Mouse (Mus musculus): ENCODE measurements around the gene Aqp7.
"Not testable (repeated sequence)": the region's sequence is repeated elsewhere in the genome, so short reads cannot be mapped to it uniquely, and the experiment has no call there.

Aqp7 gene

DNA sequence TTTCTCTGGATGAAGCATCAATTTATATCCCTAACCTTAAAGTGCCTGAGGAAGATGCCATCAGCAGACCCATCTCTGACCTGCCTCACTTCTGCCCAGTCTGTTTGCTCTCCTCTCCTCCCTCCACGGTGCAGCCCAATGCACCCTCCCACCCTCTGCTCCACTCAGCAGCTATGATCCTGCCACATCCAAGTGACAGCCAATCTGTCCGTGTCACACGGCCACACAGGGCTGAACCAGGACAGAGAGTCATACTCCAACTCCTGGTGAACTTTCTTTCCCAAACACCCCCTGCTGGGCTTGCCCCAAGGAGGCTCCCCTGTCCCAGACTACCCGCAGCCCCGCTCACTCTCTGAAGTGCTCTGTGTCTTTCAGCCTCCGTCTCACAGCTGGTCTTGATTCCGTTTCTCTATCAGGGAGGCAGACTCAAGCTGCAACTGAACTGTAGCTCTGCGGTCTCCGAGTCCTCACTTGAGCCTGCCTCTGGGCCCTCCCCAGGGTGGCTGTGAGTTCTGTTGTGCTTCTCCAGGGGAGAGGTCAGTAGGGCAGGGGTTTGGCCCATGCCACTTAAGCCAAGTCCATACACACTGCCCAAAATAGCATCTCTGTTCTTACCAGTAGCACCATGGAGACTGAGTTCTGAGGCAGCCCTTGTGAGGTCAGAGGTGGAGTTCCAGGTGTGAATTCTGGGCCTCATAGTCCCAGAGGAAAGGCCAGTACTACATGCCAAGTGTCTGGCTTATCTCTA lies at the start of gene Aqp7:
TSS of gene Aqp7 (minus strand) at position 616 of the 748 bp plus-strand sequence.
- DNase-seq (ENCODE audit: low spot score): no peak

GRCm38 (mm10) chr4:41097381-41097780 lies 49.4 kb upstream of the Aqp7 start:
- no peak for DNase-seq (ENCODE audit: low spot score)

GRCm38 (mm10) chr4:41096794-41097193 lies 48.9 kb upstream of the Aqp7 start:
- no peak for DNase-seq (ENCODE audit: low spot score)

DNA sequence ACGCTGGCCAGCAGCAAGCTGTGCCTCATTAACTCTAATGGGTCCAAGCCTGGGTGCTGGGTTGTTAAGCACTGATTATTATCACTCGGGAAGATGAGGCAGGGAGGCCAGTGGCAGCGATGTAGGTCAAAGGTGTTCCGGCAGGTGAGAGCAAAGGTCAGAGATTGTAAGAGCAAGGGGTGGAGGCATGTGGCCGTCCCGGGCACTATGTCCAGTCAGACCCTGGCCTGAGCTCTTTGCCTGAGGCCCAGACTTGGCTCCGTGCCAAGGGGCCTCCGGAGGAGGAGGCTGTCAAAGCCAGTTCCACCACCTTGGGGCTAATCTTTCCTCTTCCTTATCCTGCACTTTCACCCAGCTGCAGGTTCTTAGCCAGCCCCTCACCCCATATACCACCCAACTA lies 48.2 kb upstream of the Aqp7 start:
- DNase-seq (ENCODE audit: low spot score): peak; percentile 63

GRCm38 (mm10) chr4:41094361-41094760 lies 46.4 kb upstream of the Aqp7 start:
- DNase-seq (ENCODE audit: low spot score): peak; percentile 69

DNA sequence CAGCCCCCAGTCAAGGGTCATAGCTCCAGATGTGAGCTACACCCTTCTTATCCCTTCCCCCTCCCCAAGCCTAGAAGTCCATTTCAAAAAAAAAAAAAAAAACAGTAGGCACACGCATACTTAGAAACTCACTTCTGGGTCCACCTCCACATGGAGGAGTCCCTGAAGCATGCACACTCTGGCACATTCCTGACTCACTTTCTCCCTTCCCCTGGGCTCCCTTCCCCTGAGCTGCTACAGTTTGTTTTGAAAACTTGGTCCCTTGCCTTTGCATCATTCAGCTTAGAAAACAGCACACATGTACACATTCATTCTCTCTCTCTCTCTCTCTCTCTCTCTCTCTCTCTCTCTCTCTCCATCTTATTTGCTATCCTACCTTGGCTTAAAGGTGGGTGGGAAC lies 45.0 kb upstream of the Aqp7 start:
- no peak for DNase-seq (ENCODE audit: low spot score)

- DNase-seq (ENCODE audit: low spot score): no peak
These were observed 43.5 kb upstream of the Aqp7 start for GRCm38 (mm10) chr4:41091391-41091790.

- DNase-seq (ENCODE audit: low spot score): no peak
These were observed 41.8 kb upstream of the Aqp7 start for GRCm38 (mm10) chr4:41089705-41090104.

DNA sequence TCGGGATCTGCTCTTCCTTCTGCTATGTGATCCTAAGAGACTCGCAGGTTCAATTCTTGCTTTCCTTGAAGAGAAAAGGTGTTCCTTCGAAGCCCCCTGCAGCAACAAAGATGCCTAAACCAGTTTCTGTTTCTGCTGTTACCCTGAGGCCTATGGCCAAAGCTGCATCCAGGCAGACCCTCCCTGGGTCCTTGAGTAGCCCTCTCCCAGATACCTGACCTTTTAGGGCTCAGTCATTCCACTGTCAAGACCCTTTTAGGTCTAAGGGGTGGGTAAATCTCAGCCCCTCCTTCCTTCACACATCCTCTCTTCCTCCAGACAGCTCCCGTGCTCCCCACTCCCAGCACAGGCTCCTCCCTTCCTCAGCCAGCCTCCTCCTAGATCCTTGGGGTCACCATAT lies 41.2 kb upstream of the Aqp7 start:
- no peak for DNase-seq (ENCODE audit: low spot score)

- DNase-seq (ENCODE audit: low spot score): no peak
These were observed 39.7 kb upstream of the Aqp7 start for GRCm38 (mm10) chr4:41087459-41088298.

- DNase-seq (ENCODE audit: low spot score): no peak
These were observed 39.0 kb upstream of the Aqp7 start for GRCm38 (mm10) chr4:41086947-41087346.

GRCm38 (mm10) chr4:41084819-41085218 lies 36.9 kb upstream of the Aqp7 start:
- no peak for DNase-seq (ENCODE audit: low spot score)

GRCm38 (mm10) chr4:41082803-41083202 lies 34.9 kb upstream of the Aqp7 start:
- DNase-seq (ENCODE audit: low spot score): not testable (repeated sequence)

- no peak for DNase-seq (ENCODE audit: low spot score)
These were observed 33.8 kb upstream of the Aqp7 start for GRCm38 (mm10) chr4:41081733-41082132.

- no peak for DNase-seq (ENCODE audit: low spot score)
These were observed 30.8 kb upstream of the Aqp7 start for GRCm38 (mm10) chr4:41078726-41079125.

DNA sequence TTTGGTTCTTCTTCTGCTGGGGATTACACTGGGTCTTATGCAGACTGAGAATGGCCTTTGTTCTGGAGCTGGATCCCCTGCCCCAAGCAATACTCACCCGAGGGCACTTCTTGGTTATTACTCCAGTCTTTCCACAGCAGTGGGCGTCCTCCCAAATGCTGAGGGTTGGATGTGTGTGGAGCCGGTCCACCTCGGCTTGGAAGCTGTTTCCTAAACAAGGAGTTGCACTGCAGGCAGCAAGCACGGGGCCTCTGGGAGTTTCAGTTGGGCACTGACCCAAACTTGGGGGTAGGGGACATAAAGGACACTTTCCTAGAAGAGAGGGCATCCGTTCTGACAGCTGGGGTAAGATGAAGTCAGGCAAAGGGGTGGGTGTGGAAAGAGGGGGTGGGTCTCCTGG lies 26.5 kb upstream of the Aqp7 start:
- no peak for DNase-seq (ENCODE audit: low spot score)

DNA sequence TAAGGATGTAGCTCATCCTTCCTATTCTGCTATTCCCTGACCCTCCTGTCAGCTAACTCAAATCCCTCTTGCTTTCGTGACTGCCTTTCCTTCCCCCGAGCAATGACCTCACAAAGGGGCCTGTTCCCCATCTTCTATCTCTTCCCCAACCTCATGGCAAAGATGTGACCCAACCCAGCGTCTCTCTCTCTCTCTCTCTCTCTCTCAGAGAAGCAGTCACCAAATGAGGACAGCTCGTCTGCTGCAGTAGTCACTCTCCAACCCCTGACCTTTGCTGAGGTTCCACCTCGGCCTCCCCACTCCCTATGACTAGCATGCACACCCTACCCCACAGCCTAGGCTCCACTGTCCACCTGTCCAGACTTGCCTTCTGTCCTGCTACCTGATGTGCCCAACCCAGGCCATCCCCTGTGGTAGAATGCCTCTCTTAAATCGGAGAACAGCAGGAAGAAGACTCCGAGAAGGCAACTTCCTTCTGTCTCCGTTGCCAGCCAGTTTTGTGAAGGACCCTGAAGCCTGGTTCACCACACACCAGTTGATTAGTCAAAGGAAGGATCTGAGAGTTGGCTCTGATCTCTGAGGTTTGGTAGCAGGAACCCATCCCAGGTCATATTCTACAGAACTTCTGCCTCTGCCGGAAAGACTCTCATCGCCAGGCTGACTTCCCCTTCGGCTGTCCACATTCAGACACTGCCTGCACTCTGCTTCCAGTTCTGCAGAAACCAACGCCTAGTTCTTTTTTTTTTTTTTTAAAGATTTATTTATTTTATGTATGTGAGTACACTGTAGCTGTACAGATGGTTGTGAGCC lies 25.3 kb upstream of the Aqp7 start:
- DNase-seq (ENCODE audit: low spot score): no peak

DNA sequence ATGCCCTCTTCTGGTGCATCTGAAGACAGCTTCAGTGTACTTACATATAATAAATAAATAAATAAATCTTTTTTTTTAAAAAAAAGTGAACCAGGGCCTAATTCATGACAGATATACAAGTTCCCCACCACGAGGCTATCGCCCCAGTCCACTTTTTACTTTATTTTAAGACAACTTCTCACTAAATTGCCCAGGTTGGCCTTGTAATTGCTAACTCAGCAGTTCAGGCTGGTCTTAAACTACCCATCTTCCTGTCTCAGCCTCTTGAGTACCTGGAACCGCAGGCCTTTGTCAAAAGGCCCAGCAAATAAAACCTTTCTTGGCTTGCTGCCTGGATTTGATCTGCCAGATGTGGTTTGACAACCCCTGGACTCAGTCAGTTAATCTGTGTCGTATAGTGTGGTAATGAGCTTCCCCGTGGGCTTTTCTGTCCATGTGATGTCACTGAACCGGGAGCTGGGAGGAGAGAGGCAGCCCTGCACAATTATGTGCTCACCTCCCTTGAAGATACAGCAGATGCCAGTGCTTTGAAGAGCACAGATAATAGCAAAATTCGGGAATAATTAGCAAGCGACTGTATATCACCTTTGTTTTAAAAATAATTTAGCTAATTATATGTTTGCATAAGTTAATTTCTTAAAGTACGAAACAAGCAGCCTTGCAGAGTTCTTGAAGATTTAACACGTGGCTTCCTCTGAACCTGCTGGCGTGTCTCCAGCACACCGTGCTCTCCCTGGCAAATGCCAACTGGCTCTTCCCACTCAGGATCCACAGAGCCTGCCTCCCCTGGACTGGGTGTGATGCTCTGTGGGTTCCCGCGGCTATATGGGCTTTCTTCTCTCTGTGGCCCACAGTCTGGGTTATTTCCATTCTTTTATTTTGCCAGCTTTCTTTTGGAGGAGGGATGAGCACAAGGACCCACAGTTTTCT lies 23.8 kb upstream of the Aqp7 start:
- DNase-seq (ENCODE audit: low spot score): no peak

- peak; percentile 45 for DNase-seq (ENCODE audit: low spot score)
These were observed 17.3 kb upstream of the Aqp7 start for GRCm38 (mm10) chr4:41065196-41065595.

DNA sequence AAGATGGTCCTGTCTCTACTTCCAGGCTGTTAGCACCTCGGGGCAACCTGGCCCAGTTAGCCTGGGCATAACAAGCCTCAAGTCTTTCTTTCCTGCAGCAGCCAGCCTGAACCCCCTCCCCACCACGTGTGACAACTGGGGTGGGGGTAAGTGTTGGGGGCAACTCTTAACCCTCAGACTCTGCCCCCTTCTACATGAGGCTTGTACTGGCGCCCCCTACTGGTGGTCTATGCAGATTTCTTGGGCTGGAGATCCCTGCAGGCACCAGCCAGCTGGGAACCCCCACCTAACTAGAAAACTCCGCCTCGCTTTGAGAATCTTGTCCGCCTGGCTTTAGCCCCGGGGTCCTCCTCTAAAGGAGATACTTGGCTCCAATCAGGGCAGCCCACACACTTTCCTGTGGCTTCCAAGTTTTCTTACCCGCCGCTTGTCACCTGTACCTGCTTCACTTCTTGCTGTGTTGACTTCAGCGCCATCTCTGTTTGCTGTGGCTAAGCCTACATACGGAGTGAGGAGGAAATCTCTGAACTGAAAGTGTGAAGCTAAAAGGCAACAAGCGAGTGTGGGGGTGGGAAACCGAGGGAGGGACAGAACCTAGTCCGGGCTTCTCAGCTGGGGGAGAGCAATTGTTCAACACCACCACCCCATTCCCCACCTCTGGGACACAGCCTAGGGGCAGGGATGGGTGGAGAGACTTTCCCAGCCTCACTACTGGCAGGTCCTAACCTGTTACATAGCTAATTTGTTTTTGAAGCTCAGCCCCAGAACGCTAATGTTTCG lies 16.1 kb upstream of the Aqp7 start:
- peak; percentile 50 for DNase-seq (ENCODE audit: low spot score)

GRCm38 (mm10) chr4:41063351-41063750 lies 15.4 kb upstream of the Aqp7 start:
- no peak for DNase-seq (ENCODE audit: low spot score)

All from urinary bladder, postnatal 25 days (tissue).